Mouse (Mus musculus): ENCODE measurements at regions not wholly inside any gene's neighbourhood (a gene's known extent, or its start where the extent isn't known, plus 50 kb on each side); places are given as distances from the start of the nearest gene placed in this dataset.
A peak's percentile ranks its signal among the peaks of the same experiment; 100 is the strongest.
"Not testable (repeated sequence)": the region's sequence is repeated elsewhere in the genome, so short reads cannot be mapped to it uniquely, and the experiment has no call there.

DNA sequence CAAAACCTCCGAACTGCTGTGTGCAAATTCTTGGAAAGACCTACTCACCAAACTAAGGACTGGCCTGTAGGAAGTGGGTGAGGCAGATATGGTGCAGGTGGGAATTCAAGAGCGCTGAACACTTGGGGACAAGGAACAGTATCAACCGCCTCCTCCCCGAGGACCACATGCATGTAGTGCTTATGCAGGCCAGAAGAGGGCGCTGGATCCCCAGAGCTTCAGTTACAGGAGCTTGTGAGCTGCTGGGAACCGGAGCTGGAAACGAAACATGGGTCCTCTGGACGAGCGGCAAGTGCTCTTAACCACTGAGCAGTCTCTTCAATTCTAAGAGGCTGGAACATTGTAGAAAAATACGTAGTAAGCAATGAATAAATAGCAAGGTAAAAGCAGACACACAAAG is 317.8 kb downstream of the Ajap1 start:
- Histone ChIP-seq H3K27ac (ENCODE audit: low read depth, low read length) (no peak overlapping the region), H3K36me3 (ENCODE audit: control insufficient read depth, insufficient read depth, low read length) (no peaks in the 10 kb centered on the region), H3K27me3 (replicated peaks; ENCODE audit: control insufficient read depth, insufficient read depth, low read length) (no peaks in the 10 kb centered on the region), H3K9me3 (ENCODE audit: control insufficient read depth, low read length) (0 out of 2 replicates have a peak, but pooled peaks cover 3% of the 10 kb centered on the region), H3K4me3 (ENCODE audit: low read depth, low read length) (no peak overlapping the region), H3K4me2 (no peak overlapping the region), H3K9ac (ENCODE audit: low read depth, low read length) (no peak overlapping the region), H3K4me1 (replicated peaks; ENCODE audit: control insufficient read depth, insufficient read depth, low read length) (no peaks in the 10 kb centered on the region)
- 85% methylated on average over 10 of the region's 10 CpGs for WGBS
- no peak for ATAC-seq (replicated peaks; ENCODE audit: low FRiP score)
- DNase-seq (ENCODE audit: low spot score) = no peak

DNA sequence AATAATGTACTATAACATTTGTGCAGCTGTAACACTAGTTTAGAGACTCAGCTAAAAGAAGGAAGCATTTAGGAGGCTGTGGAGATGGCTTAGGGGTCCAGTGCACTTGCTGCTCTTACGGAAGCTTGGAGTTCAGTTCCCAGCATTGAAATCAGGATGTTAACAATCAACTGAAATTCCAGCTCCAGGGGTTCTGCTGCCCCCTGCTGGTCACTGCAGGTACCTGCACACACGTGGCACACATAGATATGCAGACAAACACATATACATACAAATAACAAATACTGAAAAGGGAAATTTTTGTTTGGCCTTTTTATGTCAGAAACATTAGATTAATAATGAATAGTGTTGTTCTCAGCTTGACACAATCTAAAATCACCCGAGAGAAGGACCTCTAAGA is 322.5 kb downstream of the Ajap1 start:
- no peaks in the 10 kb centered on the region for H3K4me1 ChIP-seq (replicated peaks; ENCODE audit: control insufficient read depth, insufficient read depth, low read length)
- no peak overlapping the region for H3K4me2 ChIP-seq
- H3K27ac ChIP-seq (ENCODE audit: low read depth, low read length) = no peak overlapping the region
- no peak overlapping the region for H3K9ac ChIP-seq (ENCODE audit: low read depth, low read length)
- no peaks in the 10 kb centered on the region for H3K36me3 ChIP-seq (ENCODE audit: control insufficient read depth, insufficient read depth, low read length)
- ATAC-seq (replicated peaks; ENCODE audit: low FRiP score) = no peak
- no peak for DNase-seq (ENCODE audit: low spot score)
- no peak overlapping the region for H3K4me3 ChIP-seq (ENCODE audit: low read depth, low read length)
- WGBS = 90% methylated on average over 3 of the region's 3 CpGs
- no peaks in the 10 kb centered on the region for H3K27me3 ChIP-seq (replicated peaks; ENCODE audit: control insufficient read depth, insufficient read depth, low read length)
- H3K9me3 ChIP-seq (ENCODE audit: control insufficient read depth, low read length) = no peaks in the 10 kb centered on the region

DNA sequence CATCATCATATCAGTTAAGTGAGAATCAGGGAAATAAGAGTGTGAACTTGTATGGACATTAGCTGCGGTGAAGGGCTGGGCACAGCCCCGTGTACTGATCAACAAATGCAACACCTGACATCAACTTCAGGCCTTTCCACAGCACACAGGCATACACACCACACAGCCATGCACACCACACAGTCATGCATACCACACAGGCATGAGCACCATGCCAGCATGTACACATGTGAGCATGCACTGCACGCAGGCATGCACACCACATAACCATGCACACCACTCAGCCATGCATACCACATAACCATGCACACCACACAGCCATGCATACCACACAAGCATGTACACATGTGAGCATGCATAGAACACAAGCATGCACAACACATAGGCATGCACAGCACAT is 325.0 kb downstream of the Ajap1 start:
- no peak for ATAC-seq (replicated peaks; ENCODE audit: low FRiP score)
- no peak overlapping the region for H3K4me2 ChIP-seq

DNA sequence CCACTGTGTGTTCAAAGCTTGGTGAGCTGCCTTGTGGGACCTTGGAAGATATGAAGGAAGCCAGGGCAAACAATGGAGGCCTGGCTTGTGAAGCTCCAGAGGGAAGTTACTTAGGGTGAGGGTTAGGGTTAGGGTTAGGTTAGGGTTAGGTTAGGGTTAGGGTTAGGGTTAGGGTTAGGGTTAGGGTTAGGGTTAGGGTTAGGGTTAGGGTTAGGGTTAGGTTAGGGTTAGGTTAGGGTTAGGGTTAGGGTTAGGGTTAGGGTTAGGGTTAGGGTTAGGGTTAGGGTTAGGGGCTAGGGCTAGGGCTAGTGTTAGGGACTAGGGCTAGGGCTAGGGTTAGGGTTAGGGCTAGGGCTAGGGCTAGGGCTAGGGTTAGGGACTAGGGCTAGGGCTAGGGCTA is 329.7 kb downstream of the Ajap1 start:
- H3K27ac ChIP-seq (ENCODE audit: low read depth, low read length) = not testable (repeated sequence)

More for the DNA sequence above, 325.0 kb downstream of the Ajap1 start:
- H3K9me3 ChIP-seq (ENCODE audit: control insufficient read depth, low read length) = no peaks in the 10 kb centered on the region
- no peak overlapping the region for H3K9ac ChIP-seq (ENCODE audit: low read depth, low read length)
- H3K4me1 ChIP-seq (replicated peaks; ENCODE audit: control insufficient read depth, insufficient read depth, low read length) = no peaks in the 10 kb centered on the region
- H3K4me3 ChIP-seq (ENCODE audit: low read depth, low read length) = no peak overlapping the region
- no peaks in the 10 kb centered on the region for H3K27me3 ChIP-seq (replicated peaks; ENCODE audit: control insufficient read depth, insufficient read depth, low read length)
- DNase-seq (ENCODE audit: low spot score) = no peak
- WGBS = 85% methylated on average over 3 of the region's 3 CpGs
- H3K27ac ChIP-seq (ENCODE audit: low read depth, low read length) = no peak overlapping the region
- H3K36me3 ChIP-seq (ENCODE audit: control insufficient read depth, insufficient read depth, low read length) = no peaks in the 10 kb centered on the region

DNA sequence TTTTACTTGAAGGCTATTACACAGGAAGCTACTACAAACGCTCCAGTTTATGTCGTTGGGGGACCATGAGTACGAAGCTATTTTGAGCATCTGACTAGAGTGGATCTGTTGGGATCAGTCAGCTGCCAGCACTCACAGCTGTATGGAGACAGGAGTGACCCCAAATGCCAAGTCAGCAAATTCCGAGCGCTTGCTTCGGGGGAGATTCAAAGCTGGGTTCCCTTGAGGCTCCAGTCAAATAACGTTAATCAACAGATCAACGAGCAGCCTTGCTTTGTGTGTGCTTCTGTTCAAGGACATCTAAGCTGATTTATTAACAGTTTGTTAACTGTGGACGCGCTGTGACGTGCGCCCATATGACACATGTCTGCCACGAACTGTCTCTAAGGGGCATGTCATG is 349.5 kb downstream of the Ajap1 start:
- Histone ChIP-seq H3K27me3 (replicated peaks; ENCODE audit: control insufficient read depth, insufficient read depth, low read length) (no peaks in the 10 kb centered on the region), H3K36me3 (ENCODE audit: control insufficient read depth, insufficient read depth, low read length) (no peaks in the 10 kb centered on the region), H3K27ac (ENCODE audit: low read depth, low read length) (no peak overlapping the region), H3K4me3 (ENCODE audit: low read depth, low read length) (no peak overlapping the region), H3K9me3 (ENCODE audit: control insufficient read depth, low read length) (no peaks in the 10 kb centered on the region; the same call in 1 of the 2 replicates), H3K9ac (ENCODE audit: low read depth, low read length) (no peak overlapping the region), H3K4me1 (replicated peaks; ENCODE audit: control insufficient read depth, insufficient read depth, low read length) (no peaks in the 10 kb centered on the region), H3K4me2 (no peak overlapping the region)
- 85% methylated on average over 13 of the region's 13 CpGs for WGBS
- ATAC-seq (replicated peaks; ENCODE audit: low FRiP score) (no peak), DNase-seq (ENCODE audit: low spot score) (no peak)

More for the DNA sequence above, 329.7 kb downstream of the Ajap1 start:
- not testable (repeated sequence) for H3K9ac ChIP-seq (ENCODE audit: low read depth, low read length); DNase-seq (ENCODE audit: low spot score); H3K4me1 ChIP-seq (replicated peaks; ENCODE audit: control insufficient read depth, insufficient read depth, low read length); H3K4me2 ChIP-seq; H3K9me3 ChIP-seq (ENCODE audit: control insufficient read depth, low read length); H3K36me3 ChIP-seq (ENCODE audit: control insufficient read depth, insufficient read depth, low read length); H3K4me3 ChIP-seq (ENCODE audit: low read depth, low read length); H3K27me3 ChIP-seq (replicated peaks; ENCODE audit: control insufficient read depth, insufficient read depth, low read length)
- ATAC-seq (replicated peaks; ENCODE audit: low FRiP score) = peak; percentile 77; the same call in 1 of the 2 replicates

DNA sequence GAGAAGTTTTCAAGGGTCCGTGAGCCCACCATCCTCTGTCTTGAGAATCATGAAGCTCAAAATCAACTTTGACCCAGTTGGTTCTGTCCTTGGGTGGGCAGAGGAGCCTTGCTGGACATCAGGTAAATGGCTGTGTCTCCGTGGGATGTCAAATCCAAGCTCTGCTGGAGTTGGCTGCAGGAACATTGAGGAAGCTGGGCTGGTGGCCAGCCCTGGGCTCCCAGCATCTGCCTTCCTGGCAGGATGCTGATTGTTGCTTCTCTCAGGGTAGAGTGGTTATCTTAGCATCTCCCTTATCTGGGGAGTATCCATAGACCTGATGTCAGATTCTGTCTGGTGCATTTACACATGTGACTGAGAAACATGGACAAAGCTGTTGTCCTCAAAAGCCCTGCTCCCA is 353.3 kb downstream of the Ajap1 start:
- Histone ChIP-seq H3K27me3 (replicated peaks; ENCODE audit: control insufficient read depth, insufficient read depth, low read length) (no peaks in the 10 kb centered on the region), H3K9ac (ENCODE audit: low read depth, low read length) (no peak overlapping the region), H3K4me1 (replicated peaks; ENCODE audit: control insufficient read depth, insufficient read depth, low read length) (no peaks in the 10 kb centered on the region), H3K27ac (ENCODE audit: low read depth, low read length) (no peak overlapping the region), H3K36me3 (ENCODE audit: control insufficient read depth, insufficient read depth, low read length) (no peaks in the 10 kb centered on the region), H3K9me3 (ENCODE audit: control insufficient read depth, low read length) (no peaks in the 10 kb centered on the region; the same call in 1 of the 2 replicates), H3K4me3 (ENCODE audit: low read depth, low read length) (no peak overlapping the region), H3K4me2 (no peak overlapping the region)
- WGBS = 82% methylated on average over 2 of the region's 2 CpGs
- DNase-seq (ENCODE audit: low spot score) (no peak), ATAC-seq (replicated peaks; ENCODE audit: low FRiP score) (no peak)

DNA sequence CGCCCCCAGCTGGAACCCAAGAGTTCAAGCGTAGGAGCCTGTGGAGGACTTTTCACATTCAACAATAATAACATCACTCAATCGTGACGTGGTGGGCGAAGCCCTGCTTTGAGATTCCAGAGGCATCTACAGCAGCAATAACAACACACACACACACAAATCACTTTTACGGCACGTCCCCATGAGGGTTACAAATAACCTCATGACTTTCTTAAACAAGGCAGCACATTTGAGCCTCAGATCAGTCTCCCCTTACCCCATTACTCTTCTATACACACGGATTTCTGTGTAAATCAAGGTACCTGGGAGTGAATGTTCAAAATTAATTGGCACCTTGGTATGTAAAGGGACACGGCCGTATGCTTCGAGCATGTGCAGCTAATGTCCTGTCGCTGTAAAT is 354.4 kb downstream of the Ajap1 start:
- ATAC-seq (replicated peaks; ENCODE audit: low FRiP score) (no peak), DNase-seq (ENCODE audit: low spot score) (no peak)
- H3K9ac ChIP-seq (ENCODE audit: low read depth, low read length) = no peak overlapping the region
- no peaks in the 10 kb centered on the region for H3K27me3 ChIP-seq (replicated peaks; ENCODE audit: control insufficient read depth, insufficient read depth, low read length)
- no peak overlapping the region for H3K4me2 ChIP-seq
- H3K27ac ChIP-seq (ENCODE audit: low read depth, low read length) = no peak overlapping the region
- no peak overlapping the region for H3K4me3 ChIP-seq (ENCODE audit: low read depth, low read length)
- H3K36me3 ChIP-seq (ENCODE audit: control insufficient read depth, insufficient read depth, low read length) = no peaks in the 10 kb centered on the region
- 92% methylated on average over 12 of the region's 12 CpGs for WGBS
- no peaks in the 10 kb centered on the region; the same call in 1 of the 2 replicates for H3K9me3 ChIP-seq (ENCODE audit: control insufficient read depth, low read length)
- no peaks in the 10 kb centered on the region for H3K4me1 ChIP-seq (replicated peaks; ENCODE audit: control insufficient read depth, insufficient read depth, low read length)

DNA sequence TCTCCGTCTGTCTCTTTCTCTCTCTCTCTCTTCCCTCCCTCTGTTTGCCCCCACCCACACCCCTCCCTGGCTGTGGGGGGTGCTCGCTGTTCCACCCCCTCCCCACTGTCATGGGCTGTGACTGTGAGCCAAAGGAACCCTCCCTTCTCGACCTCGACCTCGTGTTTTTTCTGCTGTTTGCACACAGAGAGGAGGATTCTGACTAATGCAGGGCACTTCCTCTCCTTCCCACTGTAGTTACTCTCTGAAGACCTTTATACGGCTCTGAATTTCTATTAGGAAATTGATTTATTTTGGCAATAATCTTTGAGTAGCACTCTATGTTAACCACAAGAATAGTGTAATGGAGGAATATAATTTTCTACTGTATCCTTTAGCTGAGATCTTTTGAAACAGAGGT is 362.1 kb downstream of the Ajap1 start:
- Histone ChIP-seq H3K4me3 (ENCODE audit: low read depth, low read length) (no peak overlapping the region), H3K4me1 (replicated peaks; ENCODE audit: control insufficient read depth, insufficient read depth, low read length) (no peaks in the 10 kb centered on the region), H3K9ac (ENCODE audit: low read depth, low read length) (no peak overlapping the region), H3K27me3 (replicated peaks; ENCODE audit: control insufficient read depth, insufficient read depth, low read length) (no peaks in the 10 kb centered on the region), H3K27ac (ENCODE audit: low read depth, low read length) (no peak overlapping the region), H3K36me3 (ENCODE audit: control insufficient read depth, insufficient read depth, low read length) (no peaks in the 10 kb centered on the region), H3K4me2 (no peak overlapping the region), H3K9me3 (ENCODE audit: control insufficient read depth, low read length) (no peaks in the 10 kb centered on the region)
- no peak for ATAC-seq (replicated peaks; ENCODE audit: low FRiP score)
- DNase-seq (ENCODE audit: low spot score) = no peak
- WGBS = 45% methylated on average over 6 of the region's 6 CpGs

DNA sequence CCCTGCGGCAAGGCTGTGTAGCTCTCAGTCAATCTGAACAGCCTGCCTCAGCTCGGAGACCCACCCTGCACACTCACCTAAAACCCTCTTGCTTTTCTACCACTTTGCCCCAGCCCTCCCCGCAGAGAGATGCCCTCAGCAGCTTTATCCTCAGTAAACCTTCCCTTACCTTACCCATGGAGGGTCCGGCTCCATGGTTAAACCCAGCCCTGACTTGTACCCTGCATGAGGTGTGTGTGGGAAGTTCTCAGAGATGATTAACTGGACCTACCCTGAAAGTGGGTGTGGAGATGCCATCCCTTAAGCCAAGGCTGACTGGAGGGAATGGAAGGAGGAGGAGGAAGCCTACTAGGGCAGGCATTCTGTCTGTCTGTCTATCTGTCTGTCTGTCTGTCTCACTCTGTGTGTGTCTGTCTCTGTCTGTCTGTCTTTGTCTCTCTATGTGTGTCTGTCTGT is 362.9 kb downstream of the Ajap1 start:
- 79% methylated on average over 4 of the region's 4 CpGs for WGBS
- no peak overlapping the region for H3K4me3 ChIP-seq (ENCODE audit: low read depth, low read length)
- no peaks in the 10 kb centered on the region for H3K9me3 ChIP-seq (ENCODE audit: control insufficient read depth, low read length)
- no peaks in the 10 kb centered on the region for H3K27me3 ChIP-seq (replicated peaks; ENCODE audit: control insufficient read depth, insufficient read depth, low read length)
- H3K27ac ChIP-seq (ENCODE audit: low read depth, low read length) = no peak overlapping the region
- H3K36me3 ChIP-seq (ENCODE audit: control insufficient read depth, insufficient read depth, low read length) = no peaks in the 10 kb centered on the region
- H3K9ac ChIP-seq (ENCODE audit: low read depth, low read length) = no peak overlapping the region
- DNase-seq (ENCODE audit: low spot score) (no peak), ATAC-seq (replicated peaks; ENCODE audit: low FRiP score) (no peak)
- no peaks in the 10 kb centered on the region for H3K4me1 ChIP-seq (replicated peaks; ENCODE audit: control insufficient read depth, insufficient read depth, low read length)
- no peak overlapping the region for H3K4me2 ChIP-seq
